Mouse (Mus musculus): ENCODE results near the gene Chst8.

Gene Chst8

GRCm38 (mm10) chr7:34702718-34703351, 109.7 kb downstream of the Chst8 start:
- no peak for DNase-seq

- DNase-seq = no peak
These were observed 112.6 kb downstream of the Chst8 start for GRCm38 (mm10) chr7:34699888-34700287.

GRCm38 (mm10) chr7:34698221-34698620, 114.3 kb downstream of the Chst8 start:
- no peak for DNase-seq

- DNase-seq = no peak
These were observed 116.4 kb downstream of the Chst8 start for GRCm38 (mm10) chr7:34696086-34696485.

GRCm38 (mm10) chr7:34694898-34695297, 117.6 kb downstream of the Chst8 start:
- DNase-seq = no peak

- no peak for DNase-seq
These were observed 118.6 kb downstream of the Chst8 start for GRCm38 (mm10) chr7:34693916-34694315.

- no peak for DNase-seq
These were observed 119.4 kb downstream of the Chst8 start for GRCm38 (mm10) chr7:34693072-34693471.

- no peak for DNase-seq
These were observed 122.4 kb downstream of the Chst8 start for GRCm38 (mm10) chr7:34690111-34690510.

- no peak for DNase-seq
These were observed 123.5 kb downstream of the Chst8 start for GRCm38 (mm10) chr7:34689028-34689427.

- no peak for DNase-seq
These were observed 126.7 kb downstream of the Chst8 start for GRCm38 (mm10) chr7:34685801-34686200.

- no peak for DNase-seq
These were observed 127.3 kb downstream of the Chst8 start for GRCm38 (mm10) chr7:34685176-34685575.

- no peak for DNase-seq
These were observed 131.6 kb downstream of the Chst8 start for GRCm38 (mm10) chr7:34680771-34681421.

GRCm38 (mm10) chr7:34679886-34680285, 132.6 kb downstream of the Chst8 start:
- DNase-seq = no peak

- DNase-seq = peak; percentile 73
These were observed 136.5 kb downstream of the Chst8 start for GRCm38 (mm10) chr7:34675831-34676514.

GRCm38 (mm10) chr7:34675120-34675790, 137.3 kb downstream of the Chst8 start:
- DNase-seq = no peak

- no peak for DNase-seq
These were observed 139.6 kb downstream of the Chst8 start for GRCm38 (mm10) chr7:34672916-34673315.

- DNase-seq = peak; percentile 85
These were observed 140.6 kb downstream of the Chst8 start for GRCm38 (mm10) chr7:34671911-34672310.

GRCm38 (mm10) chr7:34670778-34671177, 141.7 kb downstream of the Chst8 start:
- no peak for DNase-seq

GRCm38 (mm10) chr7:34669336-34669735, 143.2 kb downstream of the Chst8 start:
- DNase-seq = no peak

GRCm38 (mm10) chr7:34667874-34668273, 144.6 kb downstream of the Chst8 start:
- no peak for DNase-seq

GRCm38 (mm10) chr7:34663145-34663544, 149.4 kb downstream of the Chst8 start:
- no peak for DNase-seq

- DNase-seq = no peak
These were observed 150.3 kb downstream of the Chst8 start for GRCm38 (mm10) chr7:34662227-34662626.

GRCm38 (mm10) chr7:34659386-34660085, 153.0 kb downstream of the Chst8 start:
- no peak for DNase-seq
